Mouse (Mus musculus) urinary bladder, postnatal 10 days (tissue): ENCODE measurements at regions not wholly inside any gene's neighbourhood (a gene's known extent, or its start where the extent isn't known, plus 50 kb on each side); places are given as distances from the start of the nearest gene placed in this dataset.

Experiments used
- DNase-seq: peaks from one replicate; pipeline ENCODE4 v3.0.0; 2022; ENCODE audit warnings: low spot score

- no peak for DNase-seq
These were observed 247.6 kb upstream of the Habp2 start for GRCm38 (mm10) chr19:56039091-56040004.

- DNase-seq = no peak
These were observed 245.0 kb upstream of the Habp2 start for GRCm38 (mm10) chr19:56041930-56042329.

- no peak for DNase-seq
These were observed 240.1 kb upstream of the Habp2 start for GRCm38 (mm10) chr19:56046784-56047390.

- no peak for DNase-seq
These were observed 232.8 kb upstream of the Habp2 start for GRCm38 (mm10) chr19:56054186-56054585.

- DNase-seq = no peak
These were observed 230.5 kb upstream of the Habp2 start for GRCm38 (mm10) chr19:56056397-56056796.

GRCm38 (mm10) chr19:56061882-56062540, 224.9 kb upstream of the Habp2 start:
- no peak for DNase-seq

- DNase-seq = no peak
These were observed 223.8 kb upstream of the Habp2 start for GRCm38 (mm10) chr19:56063099-56063498.

GRCm38 (mm10) chr19:56065730-56066129, 221.2 kb upstream of the Habp2 start:
- no peak for DNase-seq

- DNase-seq = no peak
These were observed 218.8 kb upstream of the Habp2 start for GRCm38 (mm10) chr19:56068165-56068564.

GRCm38 (mm10) chr19:56068854-56069253, 218.1 kb upstream of the Habp2 start:
- DNase-seq = no peak

GRCm38 (mm10) chr19:56069266-56069665, 217.7 kb upstream of the Habp2 start:
- no peak for DNase-seq

- no peak for DNase-seq
These were observed 215.6 kb upstream of the Habp2 start for GRCm38 (mm10) chr19:56071340-56071739.

GRCm38 (mm10) chr19:56076128-56076527, 210.8 kb upstream of the Habp2 start:
- DNase-seq = no peak

GRCm38 (mm10) chr19:56077491-56077890, 209.4 kb upstream of the Habp2 start:
- DNase-seq = no peak

- no peak for DNase-seq
These were observed 200.4 kb upstream of the Habp2 start for GRCm38 (mm10) chr19:56086413-56087083.

- no peak for DNase-seq
These were observed 199.8 kb upstream of the Habp2 start for GRCm38 (mm10) chr19:56087127-56087526.

- no peak for DNase-seq
These were observed 197.1 kb upstream of the Habp2 start for GRCm38 (mm10) chr19:56089795-56090375.

- DNase-seq = no peak
These were observed 195.4 kb upstream of the Habp2 start for GRCm38 (mm10) chr19:56091581-56091980.

GRCm38 (mm10) chr19:56095873-56096272, 191.1 kb upstream of the Habp2 start:
- no peak for DNase-seq

GRCm38 (mm10) chr19:56099725-56100124, 187.2 kb upstream of the Habp2 start:
- DNase-seq = no peak

GRCm38 (mm10) chr19:56100131-56100872, 186.6 kb upstream of the Habp2 start:
- no peak for DNase-seq
